Mouse (Mus musculus): Measurements from ENCODE around the gene BC049730.
"Not testable (repeated sequence)": the region's sequence is repeated elsewhere in the genome, so short reads cannot be mapped to it uniquely, and the experiment has no call there.

BC049730 gene

DNA sequence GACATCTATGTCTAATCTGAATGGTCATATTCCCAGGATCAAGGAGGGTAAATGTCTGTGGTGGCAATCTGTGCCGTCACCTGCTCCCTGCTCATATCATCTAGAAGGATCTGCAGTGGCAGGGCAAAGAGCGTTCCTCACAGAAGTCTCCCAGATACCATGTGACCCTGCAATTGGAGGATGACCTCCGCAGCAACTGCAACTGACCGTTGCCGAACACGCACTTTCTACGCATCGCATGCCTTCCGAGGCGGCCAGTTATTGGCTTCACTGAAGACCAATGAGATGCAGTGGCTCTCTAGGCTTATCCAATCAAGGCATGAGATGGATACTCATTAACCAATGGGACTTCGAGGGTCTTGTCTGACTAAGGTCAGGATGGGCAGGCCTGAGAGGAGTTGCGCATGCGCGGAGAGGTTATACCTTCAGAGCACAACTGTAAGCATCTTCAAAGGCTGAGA, at the start of gene BC049730:
TSS of gene BC049730 (plus strand) at position 411 of the 461 bp plus-strand sequence.
- DNase-seq, result no peak

DNA sequence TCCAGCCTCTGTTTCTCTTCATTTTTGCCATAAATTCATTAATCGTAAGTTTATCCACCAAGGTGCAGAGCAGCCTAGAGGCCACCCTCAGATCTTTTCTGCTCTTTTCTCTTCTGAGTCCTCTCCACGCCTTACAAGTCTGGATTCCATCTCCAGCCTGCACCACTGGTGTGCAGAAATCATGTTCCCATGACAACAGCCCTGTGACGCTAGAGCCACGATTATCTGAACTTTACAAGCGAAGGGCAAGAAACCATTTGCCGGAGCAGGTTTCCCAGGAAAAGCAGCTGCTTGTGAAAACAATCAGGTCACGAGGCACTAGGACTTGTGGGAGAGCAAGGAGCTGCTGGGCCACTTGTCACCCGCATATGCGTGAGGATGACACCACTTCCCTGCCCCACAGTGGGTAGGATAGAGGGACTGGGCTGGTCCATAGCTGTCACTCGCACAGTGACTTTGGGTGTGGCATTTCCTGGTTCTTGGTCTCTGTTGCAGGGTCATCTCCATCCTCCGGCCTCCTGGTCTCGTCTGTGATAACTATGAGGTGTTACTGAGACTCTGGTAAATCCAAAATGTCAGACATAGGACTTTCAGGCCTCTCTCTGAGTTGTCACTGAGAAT, 49.2 kb upstream of the BC049730 start:
- DNase-seq, result no peak

DNA sequence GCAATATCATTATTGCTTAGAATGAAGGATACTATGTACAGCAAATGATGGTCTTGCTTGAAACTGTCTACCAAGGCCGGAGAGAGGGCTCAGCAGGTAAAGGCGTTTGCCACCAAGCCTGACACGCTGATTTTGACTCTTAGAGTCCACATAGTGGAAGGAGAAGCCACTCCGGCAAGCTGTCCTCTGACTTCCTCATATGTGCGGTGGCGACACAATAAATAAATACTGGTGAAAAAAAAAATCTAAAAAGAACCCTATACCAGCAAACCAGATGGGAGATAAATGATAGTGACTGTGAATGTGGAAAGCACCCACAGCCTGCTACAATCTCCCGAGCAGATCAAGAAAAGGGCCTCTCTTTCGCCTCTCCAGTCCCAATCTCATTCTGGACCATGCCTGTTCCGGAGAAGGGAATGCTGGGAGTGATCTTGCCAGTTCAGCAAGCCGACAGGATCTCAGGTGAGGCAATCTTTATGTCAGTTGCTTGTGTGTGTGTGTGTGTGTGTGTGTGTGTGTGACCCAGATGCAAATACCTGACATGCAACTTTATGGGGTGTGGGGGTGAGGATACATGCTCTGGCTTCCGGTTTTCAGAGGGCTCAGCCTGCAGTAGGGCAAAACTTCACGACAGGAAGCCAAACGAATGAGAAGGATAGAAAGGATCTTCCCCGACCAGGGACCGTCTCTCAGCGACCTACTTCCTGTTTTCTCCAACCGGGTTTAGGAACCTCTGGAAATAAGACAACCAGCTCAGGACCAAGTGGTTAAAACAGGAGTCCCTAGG, 47.7 kb upstream of the BC049730 start:
- no peak for DNase-seq

DNA sequence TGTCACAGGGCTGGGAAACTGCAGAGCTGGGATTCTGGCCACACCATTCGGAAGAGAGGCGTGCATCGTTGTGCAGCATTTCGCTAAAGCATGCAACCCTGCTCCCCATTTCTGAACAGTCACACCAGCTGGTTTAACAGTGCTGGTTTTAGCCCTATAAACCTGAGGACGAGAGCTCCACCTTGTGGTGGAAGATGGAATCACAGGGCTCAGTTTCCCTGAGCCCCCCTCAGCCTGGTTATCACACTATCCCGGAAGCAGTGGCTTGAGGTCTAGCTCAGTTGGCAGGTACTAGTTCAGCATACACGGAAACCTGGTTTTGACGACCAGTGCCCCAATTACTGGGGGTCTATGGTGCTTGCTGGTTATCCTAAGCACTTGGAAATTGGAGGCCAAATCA, 46.5 kb upstream of the BC049730 start:
- DNase-seq, result peak; percentile 76

DNA sequence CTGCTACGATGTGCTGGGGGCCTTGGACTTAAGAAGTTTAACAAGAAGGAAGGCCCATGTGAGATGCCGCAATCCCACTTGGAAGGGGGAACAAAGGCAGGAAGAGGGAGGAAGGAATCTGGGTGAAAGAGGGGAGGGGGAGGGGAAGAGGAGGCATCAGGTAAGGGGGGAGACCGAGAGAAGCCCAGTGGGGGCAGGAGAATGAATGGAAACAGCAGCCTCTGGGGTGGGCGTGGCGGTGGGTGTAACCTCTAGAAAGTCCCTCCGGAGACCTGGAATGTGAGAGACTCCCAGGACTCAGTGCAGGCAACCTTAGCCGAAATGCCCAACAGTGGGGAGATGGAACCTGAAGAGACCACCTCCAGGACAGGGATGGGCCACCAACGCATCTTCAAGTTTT, 44.7 kb upstream of the BC049730 start:
- DNase-seq, result no peak

DNA sequence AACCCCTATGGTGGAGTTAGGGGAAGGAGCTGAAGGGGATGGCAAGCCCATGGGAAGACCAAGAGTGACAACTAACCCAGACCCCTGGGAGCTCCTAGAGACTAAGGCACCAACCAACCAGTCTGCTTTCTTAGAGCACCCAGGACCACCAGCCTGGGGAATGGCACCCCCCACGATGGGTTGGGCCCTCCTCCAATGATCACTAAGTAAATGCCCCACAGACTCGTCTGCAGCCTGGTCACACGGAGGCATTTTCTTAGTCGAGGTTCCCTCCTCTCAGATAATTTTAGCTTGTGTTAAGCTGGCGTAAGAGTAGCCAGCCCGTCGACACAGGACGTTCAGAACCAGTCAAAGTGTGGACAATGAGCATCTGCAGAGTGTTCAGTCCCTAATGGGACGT, 44.1 kb upstream of the BC049730 start:
- DNase-seq, result no peak

DNA sequence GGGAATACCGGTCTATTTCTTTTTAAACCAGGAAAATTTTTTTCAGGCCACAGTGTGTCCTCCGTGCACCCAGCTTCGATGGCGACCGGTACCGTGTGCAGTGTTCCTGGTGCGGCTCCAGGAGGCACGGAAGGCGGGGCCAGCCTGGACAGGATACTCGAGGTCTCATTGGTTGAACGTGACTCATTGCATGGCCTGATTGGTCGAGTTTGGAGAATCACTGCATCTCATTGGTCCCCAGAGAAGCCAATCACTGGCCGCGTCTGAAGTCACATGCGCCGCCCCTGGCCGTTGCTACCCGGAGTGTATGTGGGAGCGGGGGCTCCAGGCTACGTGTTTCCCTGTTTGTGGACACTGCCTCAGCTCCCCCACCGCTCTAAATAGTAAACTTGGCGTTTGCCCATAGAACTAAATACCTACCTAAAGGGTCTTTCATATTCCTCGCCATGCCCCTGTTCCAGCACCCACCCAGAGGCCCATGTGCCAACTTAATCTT, 37.0 kb upstream of the BC049730 start:
- no peak for DNase-seq

DNA sequence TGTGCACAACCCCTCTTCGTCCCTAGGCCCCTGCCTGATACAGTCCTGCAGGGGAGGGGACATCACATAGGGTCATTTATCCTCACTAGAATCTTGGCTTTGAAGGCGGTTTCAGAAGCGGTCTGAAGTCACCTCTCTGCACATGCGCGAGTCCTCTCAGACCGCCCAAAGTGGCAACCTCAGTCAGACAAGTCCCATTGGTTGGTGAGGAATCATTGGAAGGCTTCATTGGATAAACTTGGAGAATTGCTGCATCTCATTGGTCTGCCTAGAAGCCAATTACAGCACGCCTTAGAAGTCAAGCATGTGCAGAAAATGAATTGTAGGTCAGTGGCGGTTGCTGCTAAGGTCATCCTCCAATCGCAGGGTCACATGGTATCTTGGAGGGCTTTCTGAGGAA, 32.5 kb upstream of the BC049730 start, which contains the start of gene Tex101:
TSS of gene Tex101 (minus strand) at position 101 of the 400 bp plus-strand sequence.
- no peak for DNase-seq

DNA sequence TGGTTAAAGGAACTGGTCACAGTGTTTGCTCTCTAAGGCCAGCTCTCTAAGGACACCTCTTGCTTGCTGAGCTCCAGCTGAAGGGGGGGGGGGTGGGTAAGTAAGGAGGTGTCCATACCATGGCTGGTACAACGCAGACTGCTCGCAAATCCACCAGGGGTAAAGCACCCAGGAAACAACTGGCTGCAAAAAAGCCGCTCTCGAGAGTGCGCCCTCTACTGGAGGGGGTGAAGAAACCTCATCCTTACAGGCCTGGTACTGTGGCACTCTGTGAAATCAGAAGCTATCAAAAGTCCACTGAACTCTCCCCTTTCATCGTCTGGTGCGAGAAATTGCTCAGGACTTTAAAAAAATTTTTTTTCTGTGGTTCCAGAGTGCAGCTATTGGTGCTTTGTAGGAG, 24.9 kb upstream of the BC049730 start:
- peak; percentile 4 for DNase-seq

DNA sequence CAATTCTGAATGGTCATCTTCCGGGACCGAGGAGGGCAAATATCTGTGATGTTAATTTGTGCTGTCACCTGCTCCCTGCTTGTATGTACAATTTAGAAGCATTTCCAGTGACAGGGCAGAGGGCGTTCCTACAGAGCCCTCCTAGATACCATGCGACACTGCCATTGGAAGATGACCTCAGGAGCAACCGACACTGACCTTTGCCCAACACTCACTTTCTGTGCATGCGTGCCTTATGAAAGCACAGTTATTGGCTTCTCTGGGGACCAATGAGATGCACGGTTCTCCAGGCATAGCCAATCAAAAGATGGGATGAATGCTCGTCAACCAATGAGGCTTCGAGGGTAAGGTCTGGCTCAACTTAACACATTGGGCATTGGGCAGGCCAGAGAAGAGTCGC, 21.5 kb upstream of the BC049730 start:
- not testable (repeated sequence) for DNase-seq

DNA sequence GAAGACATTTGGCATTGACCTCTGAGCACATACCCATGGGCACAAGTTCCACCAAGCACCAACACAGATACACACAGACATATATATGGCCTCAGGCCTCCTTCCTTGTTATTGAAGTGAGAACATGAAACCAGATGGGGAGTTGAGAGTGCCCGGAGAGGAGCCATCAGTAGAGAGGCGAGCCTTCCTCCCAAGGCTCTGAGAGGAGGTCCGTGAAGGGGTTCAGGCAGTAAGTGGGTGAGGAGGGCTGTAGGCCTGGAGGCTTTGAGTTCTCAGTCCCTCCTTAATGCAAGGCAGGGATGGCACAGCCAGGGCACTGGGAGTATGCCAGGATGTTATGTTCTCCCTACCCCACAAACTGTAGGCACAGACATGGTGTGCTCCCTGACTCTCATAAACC, 16.3 kb upstream of the BC049730 start:
- DNase-seq, result not testable (repeated sequence)

DNA sequence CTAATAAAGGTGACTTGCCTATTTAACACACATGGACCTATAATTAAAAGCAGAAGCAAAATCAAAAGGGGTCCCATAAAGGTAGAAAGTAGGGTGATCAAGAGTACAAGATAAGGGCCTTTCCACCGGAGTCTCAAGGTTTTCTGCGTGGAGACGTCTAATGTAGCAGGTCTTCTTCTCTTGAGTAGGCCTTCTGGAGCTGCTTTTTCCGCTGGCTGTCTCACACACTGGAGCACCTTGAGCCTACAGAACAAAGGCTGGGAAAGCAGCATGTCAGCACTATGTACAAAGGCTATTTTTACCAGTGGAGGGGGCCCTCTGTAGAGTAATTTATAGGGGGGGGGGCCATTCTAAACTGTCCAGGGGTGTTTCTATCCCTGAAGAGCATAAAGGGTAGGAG, 11.2 kb upstream of the BC049730 start:
- not testable (repeated sequence) for DNase-seq

DNA sequence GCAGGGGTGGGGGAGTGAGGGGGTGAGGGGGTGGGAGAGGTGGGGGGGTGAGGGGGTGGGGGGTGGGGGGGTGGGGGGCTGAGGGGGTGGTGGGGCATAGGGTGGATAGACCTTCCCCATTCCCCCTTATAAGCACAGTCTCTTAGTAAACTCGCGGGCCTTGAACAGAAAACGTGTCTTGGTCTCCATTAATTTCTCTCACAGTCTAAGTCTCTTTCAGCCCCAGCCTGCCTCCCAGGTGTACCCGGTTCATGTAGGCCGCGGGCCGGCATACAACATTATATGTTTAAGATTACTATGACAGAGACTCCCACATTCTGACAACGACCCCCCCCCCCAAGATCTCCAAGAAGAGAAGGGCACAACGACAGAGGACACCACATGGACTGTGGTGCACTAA, 6.2 kb upstream of the BC049730 start:
- not testable (repeated sequence) for DNase-seq

DNA sequence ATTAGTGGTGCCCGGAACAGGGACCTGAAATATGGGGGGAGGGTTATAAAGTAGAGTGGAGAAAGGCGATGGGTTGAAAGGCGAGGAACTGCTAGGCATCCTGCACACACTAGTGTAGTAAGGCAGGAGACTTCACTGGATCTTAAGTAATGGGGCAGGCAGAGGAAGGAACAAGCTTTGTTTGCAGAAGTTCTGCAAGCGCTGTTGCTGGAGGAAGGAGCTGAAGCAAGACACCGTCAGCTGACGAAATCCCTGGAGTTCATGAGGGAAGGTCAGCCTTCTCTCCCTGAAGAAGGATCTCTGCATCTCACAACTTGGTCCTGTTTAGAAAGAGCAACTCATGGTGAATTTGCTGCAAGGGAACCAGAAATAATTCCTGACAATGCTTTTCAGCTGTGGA, 6.0 kb downstream of the BC049730 start:
- no peak for DNase-seq

DNA sequence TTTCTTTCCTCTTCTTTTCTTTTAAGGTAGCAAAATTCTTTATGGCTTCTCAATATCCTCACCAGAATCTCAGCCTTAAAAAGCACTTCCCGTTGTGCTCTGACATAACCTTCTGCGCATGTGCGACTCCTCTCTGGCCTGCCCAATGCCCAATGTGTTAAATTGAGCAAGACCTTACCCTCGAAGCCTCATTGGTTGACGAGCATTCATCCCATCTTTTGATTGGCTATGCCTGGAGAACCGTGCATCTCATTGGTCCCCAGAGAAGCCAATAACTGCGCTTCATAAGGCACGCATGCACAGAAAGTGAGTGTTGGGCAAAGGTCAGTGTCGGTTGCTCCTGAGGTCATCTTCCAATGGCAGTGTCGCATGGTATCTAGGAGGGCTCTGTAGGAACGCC, 17.8 kb downstream of the BC049730 start, which contains the start of gene Gm4763:
TSS of gene Gm4763 (minus strand) at position 101 of the 400 bp plus-strand sequence.
- DNase-seq, result not testable (repeated sequence)

DNA sequence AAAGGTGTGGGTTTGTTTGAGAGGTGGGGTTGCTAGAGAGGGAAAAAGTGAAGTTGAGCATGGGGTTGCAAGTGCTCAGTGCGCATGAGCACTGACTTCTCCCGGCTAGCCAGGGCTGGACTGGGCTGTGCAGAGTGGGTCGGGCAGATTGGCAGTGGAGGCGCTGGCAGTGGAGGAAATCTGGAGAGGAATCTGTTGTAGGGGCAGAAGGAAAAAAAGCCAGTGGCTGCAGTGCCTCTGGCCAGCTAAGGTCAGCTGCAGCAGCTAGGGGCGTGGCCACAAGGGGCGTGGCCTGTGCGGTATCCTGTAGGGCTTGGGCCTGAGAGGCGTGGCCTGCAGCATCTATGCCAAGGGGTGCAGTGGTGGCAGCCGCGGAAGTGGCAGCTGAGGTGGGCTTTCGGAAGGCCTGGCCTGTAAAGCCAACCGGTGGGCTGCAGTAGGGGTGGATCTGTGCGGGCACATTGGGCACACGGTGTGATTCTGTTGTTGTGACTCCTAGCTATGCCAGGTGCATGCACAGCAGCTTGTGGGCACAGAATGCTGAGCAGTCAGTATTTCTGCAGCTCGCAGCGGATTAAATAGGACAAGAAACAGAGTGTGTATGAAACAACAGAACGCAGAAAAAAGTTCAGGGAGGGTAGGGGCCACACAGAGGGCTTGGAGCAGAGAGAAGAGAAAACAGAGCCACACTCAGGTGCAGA, 27.1 kb downstream of the BC049730 start:
- DNase-seq, result peak; percentile 6

DNA sequence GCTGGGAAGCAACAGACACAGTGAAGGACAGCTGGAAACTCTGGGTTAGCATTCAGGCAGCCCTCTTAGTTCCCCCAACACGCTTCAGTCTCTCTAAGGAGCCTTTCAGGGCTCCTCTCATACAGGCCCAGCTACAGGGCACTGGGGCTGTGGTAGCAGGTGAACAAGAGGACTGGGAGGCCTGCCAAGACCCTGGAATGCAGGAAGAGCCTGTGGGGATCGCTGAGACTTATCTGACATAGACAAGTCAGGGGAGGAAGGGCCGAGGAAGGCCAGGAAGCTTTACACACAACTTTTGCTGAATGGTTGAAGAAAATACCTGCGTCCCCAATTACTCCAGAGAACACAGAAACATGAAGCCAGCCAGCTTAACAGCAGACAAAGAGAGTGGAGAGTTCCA, 41.7 kb downstream of the BC049730 start:
- no peak for DNase-seq

DNA sequence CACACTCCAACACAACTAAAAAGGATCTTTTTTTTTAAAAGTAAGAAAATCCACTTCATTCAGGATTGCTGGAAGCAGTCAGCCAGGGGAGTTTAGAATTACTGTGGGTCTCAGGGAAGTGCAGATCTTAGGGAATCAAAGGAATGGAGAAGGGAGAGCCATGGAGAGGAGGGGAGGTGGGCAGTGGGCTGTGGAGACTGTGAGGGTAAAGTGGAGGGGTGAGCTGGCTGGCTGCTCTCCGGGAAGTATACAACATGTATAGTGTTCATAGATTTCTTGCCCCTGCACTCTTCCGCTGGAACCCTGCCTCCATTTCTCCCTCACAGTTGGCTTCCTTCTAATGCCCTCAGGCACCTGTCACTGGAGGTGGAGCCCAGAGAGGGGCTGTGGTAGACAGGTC, 42.6 kb downstream of the BC049730 start:
- DNase-seq, result no peak

DNA sequence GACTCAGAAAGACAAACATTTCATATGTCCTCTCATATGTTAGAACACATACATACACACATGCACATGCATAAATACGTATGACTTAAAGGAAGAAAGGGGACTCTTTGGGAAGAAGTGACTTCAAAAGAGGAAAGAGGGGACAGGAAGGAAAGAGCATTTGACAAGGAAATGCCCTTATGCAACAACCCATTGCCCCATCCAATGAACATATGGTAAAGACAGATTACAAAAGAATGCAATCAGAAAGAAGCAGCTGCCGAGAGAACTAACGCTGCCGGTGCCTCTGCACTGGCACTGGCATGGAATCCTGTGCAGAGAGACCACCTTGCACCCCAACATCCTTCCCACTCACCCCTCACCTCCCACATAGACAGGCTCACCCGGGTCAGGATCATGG, 44.4 kb downstream of the BC049730 start:
- DNase-seq, result no peak

DNA sequence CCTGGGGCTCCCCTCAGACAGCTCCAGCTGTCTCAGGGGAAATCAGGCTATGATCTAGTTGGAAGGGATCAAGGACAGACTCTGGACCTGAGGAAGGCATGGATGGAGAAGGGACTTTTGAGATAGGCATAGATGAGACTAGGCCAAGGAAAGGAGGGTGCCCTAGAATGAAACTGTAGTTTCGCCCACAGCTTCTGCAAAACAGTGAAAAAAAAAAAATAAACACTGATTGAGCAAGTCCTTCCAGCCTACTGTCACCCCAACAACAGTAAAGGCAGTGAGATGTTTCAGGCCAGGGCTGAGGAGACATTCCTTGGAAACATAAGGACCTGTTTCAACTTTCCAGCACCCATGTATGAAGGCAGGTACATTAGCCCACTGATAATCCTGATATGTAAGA, 49.5 kb downstream of the BC049730 start:
- DNase-seq, result no peak

DNA sequence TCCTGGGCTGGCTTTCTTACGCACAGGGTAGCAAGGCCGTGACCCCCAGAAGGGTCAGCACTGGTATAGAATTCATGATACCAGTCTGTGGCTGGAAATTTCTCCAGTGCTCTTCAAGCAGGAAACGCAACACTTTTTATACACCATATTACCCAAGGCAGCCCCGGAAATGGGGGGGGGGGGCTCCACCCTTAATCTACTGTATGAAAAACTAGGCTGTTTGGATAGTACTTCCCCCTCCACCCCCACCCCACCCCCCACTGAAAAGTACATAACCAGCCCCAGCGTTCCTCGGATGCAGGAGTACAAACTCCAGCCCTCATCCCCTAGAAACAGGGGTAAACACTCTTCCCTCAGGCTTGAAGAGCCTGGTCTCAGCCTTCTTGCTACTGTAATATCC, 51.2 kb downstream of the BC049730 start, which contains the start of gene Cd177:
TSS of gene Cd177 (minus strand) at position 101 of the 400 bp plus-strand sequence.
- no peak for DNase-seq

DNA sequence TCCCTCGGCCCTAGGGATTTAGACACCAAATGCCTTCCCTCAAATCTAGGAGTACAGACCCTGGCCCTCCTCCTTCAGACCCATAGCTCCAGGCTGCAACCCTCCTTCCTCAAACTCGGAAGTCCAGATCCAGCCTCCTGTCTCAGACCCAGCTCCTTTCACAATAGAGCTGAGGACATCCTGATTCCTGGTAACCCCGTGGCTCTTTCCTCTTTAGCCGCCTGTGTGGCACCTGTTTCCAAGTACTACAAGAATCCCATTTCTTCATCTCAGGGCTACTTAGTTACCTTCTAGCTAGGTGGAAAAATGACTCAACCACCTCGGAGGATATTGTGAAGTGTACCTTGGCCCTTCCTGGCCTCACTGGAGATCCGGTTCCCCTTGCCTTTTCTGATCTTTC, 52.1 kb downstream of the BC049730 start:
- no peak for DNase-seq

DNA sequence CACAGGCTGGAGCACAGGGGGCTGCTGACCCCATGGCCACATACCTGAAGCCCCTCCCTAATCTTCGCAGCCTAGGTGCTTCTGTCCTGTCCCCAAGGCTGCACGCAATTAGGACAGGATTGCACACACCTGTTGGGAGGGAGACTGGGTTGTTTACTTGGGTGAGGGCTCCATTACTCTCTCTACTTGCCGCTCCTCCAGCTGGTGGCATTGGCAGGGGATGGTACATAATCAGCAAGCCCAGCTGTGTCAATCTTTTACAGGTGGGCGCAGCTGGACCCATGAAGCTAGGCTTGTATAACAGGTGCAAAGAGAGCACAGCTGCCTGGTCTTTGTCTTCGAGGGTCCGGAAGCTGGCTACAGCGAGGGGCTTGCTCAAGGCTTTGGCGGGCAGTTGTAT, 53.5 kb downstream of the BC049730 start:
- no peak for DNase-seq

All from lung, postnatal 14 days (tissue).